Mouse (Mus musculus): Measurements from ENCODE around the gene Zbtb34. TPM values are rescaled to one million over a fixed set of nuclear protein-coding genes. Genes with fewer than 3 reads are reported as not detected.

Zbtb34 gene
- total RNA-seq, 2 experiments from 2014 or later = 8.0 to 8.3 TPM

- DNase-seq (ENCODE audit: low spot score) = no peak
- intact Hi-C loops (cut with DNase I) = no loop called here
Measured at GRCm38 (mm10) chr2:33360564-33360963, 70.6 kb downstream of the Zbtb34 start.

GRCm38 (mm10) chr2:33359184-33359583 is 71.9 kb downstream of the Zbtb34 start:
- intact Hi-C loops (cut with DNase I) = no loop called here
- DNase-seq (ENCODE audit: low spot score) = no peak

GRCm38 (mm10) chr2:33357250-33357838 is 73.8 kb downstream of the Zbtb34 start:
- no peak for DNase-seq (ENCODE audit: low spot score)
- intact Hi-C loops (cut with DNase I) = no loop called here

Small RNA genes lying within 50 kb of the gene (microRNA-seq; reads per million reads assigned to microRNA genes)
- not detected for gene Gm25998

Other genes starting within 250 kb of the Zbtb34 start
- 10 to 100 TPM; 47.9 to 78.9 TPM for gene Angptl2, start 215.3 kb downstream of the Zbtb34 start, total RNA-seq (2021)
- gene Ralgps1, start 59.8 kb downstream of the Zbtb34 start, total RNA-seq (2021) = 1 to 10 TPM; 4.1 to 5.8 TPM
- 10 to 100 TPM; 21.3 to 24.2 TPM for gene Zbtb43, start 37.2 kb upstream of the Zbtb34 start, total RNA-seq (2021)
- under 1 TPM; 0.17 to 0.21 TPM for gene Lmx1b, start 209.2 kb upstream of the Zbtb34 start, total RNA-seq (2021)